Mouse (Mus musculus) ES-E14 (cell line): ENCODE results near the gene Psmd3.

Source experiments
- HCFC1 ChIP-seq: IDR thresholded peaks from 2 replicates; pipeline ENCODE4 v1.6.1; 2012; ENCODE audit warnings: low read length, inconsistent platforms, borderline replicate concordance; ENCODE audit not compliant: insufficient read depth
- MAFK ChIP-seq: IDR thresholded peaks from 2 replicates; pipeline ENCODE4 v1.6.1; 2014; ENCODE audit warnings: mild to moderate bottlenecking, low read depth, low read length, inconsistent platforms; ENCODE audit not compliant: insufficient read depth
- ZC3H11A ChIP-seq: IDR thresholded peaks from 2 replicates; pipeline ENCODE4 v1.6.1; 2012; ENCODE audit warnings: low read depth, mild to moderate bottlenecking, inconsistent platforms, low read length, borderline replicate concordance

- no peak for TF ChIP-seq ZC3H11A
- no peak for TF ChIP-seq MAFK
- no peak for TF ChIP-seq HCFC1
These were observed 11.9 kb downstream of the Psmd3 start for GRCm38 (mm10) chr11:98694301-98694700.
